In the genomic region with DNA sequence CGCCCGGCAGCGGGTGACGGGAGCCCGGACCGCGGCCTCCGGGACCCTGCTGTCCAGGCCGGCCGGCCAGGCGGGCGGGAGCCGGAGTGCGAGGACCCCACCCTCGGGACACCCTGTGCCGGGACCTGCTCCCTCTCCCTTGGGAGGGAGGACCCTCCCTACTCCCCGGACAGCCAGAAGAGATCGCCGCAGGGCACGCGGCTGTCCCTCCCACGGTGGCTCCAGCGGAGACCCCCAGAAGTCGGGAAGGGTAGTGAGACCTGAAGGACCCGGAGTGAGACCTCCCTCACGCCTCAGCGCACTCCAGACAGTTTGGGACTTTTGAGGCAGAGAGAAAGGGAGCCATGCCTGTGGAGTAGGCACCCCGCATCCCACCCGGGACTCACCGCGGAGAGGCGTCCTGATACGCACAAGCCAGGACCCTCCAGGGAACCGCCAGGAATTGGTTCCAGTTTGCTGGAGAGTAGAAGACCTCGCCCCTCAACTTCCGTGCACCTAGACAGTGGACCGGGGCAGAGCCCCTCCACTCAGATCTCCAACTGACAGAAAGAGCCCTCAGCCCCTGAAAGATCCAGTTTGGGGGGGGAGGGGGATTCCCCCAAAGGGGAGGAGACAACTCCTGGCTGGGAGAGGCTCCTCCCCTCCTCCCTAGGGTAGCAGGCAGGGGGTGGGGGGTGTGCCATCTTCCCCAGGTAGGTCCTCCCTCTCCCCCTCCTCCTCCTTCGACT, we compare ENCODE assay signal across 8 mouse cellular contexts. TPM values are rescaled to one million over a fixed set of nuclear protein-coding genes. Genes with fewer than 3 reads are reported as not detected.
DNase-seq lines count a peak whose midpoint lies in the region; ATAC-seq and TF ChIP-seq lines count a peak whose summit lies in the region.

No protein-coding gene starts in this region.

- H3K4me3 ChIP-seq in MEL (ENCODE audit: control insufficient read depth in 1 of 2, insufficient read depth in 1 of 2, low read depth in 2 of 2, low read length in 2 of 2), result peak overlapping the region; percentile 98 to 99
- peak overlapping the region; percentile 88 for H3K4me3 ChIP-seq in lung, postnatal 0 days (ENCODE audit: low read depth, low read length)

- H3K79me2 ChIP-seq in MEL (ENCODE audit: control insufficient read depth, insufficient read depth, low read length, poor library complexity), result peaks cover 13% of the 10 kb centered on the region

- H3K36me3 ChIP-seq in MEL (ENCODE audit: control insufficient read depth in 1 of 2, insufficient read depth in 2 of 2, low read length in 2 of 2), result peaks cover 0 to 27% of the 10 kb centered on the region in 2 experiments; a peak in 2 of 4 replicates
- H3K36me3 ChIP-seq in lung, postnatal 0 days (ENCODE audit: insufficient read depth, low read length), result no peaks in the 10 kb centered on the region

- WGBS in lung, postnatal 0 days, result under 1% methylated on average over 22 of the region's 38 CpGs

- TF ChIP-seq RAD21 in MEL (IDR thresholded peaks at IDR 0.05; ENCODE audit: low read depth, low read length), result no peak

- H3K4me1 ChIP-seq in MEL (ENCODE audit: control insufficient read depth in 1 of 2, insufficient read depth in 2 of 2, low read length in 2 of 2), result peaks cover 18 to 33% of the 10 kb centered on the region in 2 experiments
- peaks cover 23% of the 10 kb centered on the region for H3K4me1 ChIP-seq in lung, postnatal 0 days (ENCODE audit: insufficient read depth, low read depth, low read length)

- no peak; a peak in 1 of 4 replicates for TF ChIP-seq POLR2A in MEL (IDR thresholded peaks at IDR 0.05; ENCODE audit: control insufficient read depth in 1 of 2, insufficient read depth in 1 of 2, low read depth in 1 of 2, low read length in 2 of 2, poor library complexity in 1 of 2)

- no peaks in the 10 kb centered on the region for H3K27me3 ChIP-seq in MEL (ENCODE audit: control insufficient read depth in 1 of 2, insufficient read depth in 2 of 2, low read length in 2 of 2)
- H3K27me3 ChIP-seq in lung, postnatal 0 days (replicated peaks; ENCODE audit: insufficient read depth, low read length), result no peaks in the 10 kb centered on the region

- peak overlapping the region; percentile 92 for H3K4me2 ChIP-seq in lung, postnatal 0 days (replicated peaks; ENCODE audit: low read depth, low read length)

- H3K9ac ChIP-seq in MEL (ENCODE audit: control insufficient read depth, low read depth, low read length, poor library complexity, severe bottlenecking), result peak overlapping the region; percentile 97
- peak overlapping the region; percentile 95 for H3K9ac ChIP-seq in lung, postnatal 0 days (replicated peaks; ENCODE audit: low read depth)

- TF ChIP-seq EP300 in MEL (IDR thresholded peaks at IDR 0.05; ENCODE audit: low read depth in 1 of 2, low read length in 2 of 2), result no peak
- TF ChIP-seq EP300 in lung, postnatal 0 days (IDR thresholded peaks at IDR 0.05), result no peak

- peak; percentile 50 for DNase-seq in 3T3-L1 (ENCODE audit: low read depth, low spot score)
- peak; percentile 44 for DNase-seq in MEL (ENCODE audit: low read depth, low spot score)
- DNase-seq in heart, adult 9 months (ENCODE audit: low spot score in 2 of 2), result peak; percentile 31 to 40
- DNase-seq in kidney, adult 9 months, result peak; percentile 38
- DNase-seq in lung, postnatal 0 days (ENCODE audit: low spot score), result peak; percentile 19
- peak; percentile 62 for DNase-seq in retina, postnatal 1 day

- no peak for TF ChIP-seq CTCF in MEL (IDR thresholded peaks at IDR 0.05 in 2 of 3, conservative IDR thresholded peaks at IDR 0.05 in 1 of 3; ENCODE audit: control insufficient read depth in 1 of 3, insufficient read depth in 1 of 3, low read depth in 2 of 3, low read length in 3 of 3, poor library complexity in 1 of 3, severe bottlenecking in 1 of 3)
- TF ChIP-seq CTCF in lung, postnatal 0 days (IDR thresholded peaks at IDR 0.05), result no peak

- peak overlapping the region; percentile 3; the same call in 1 of the 2 replicates for H3K27ac ChIP-seq in MEL (ENCODE audit: control insufficient read depth, low read depth, low read length)
- peak overlapping the region; percentile 90 for H3K27ac ChIP-seq in lung, postnatal 0 days (ENCODE audit: low read length)

- no peaks in the 10 kb centered on the region for H3K9me3 ChIP-seq in MEL (replicated peaks; ENCODE audit: insufficient read depth, low read length)
- no peaks in the 10 kb centered on the region for H3K9me3 ChIP-seq in lung, postnatal 0 days (ENCODE audit: low read length)

- ATAC-seq in common myeloid progenitor, adult 5-6 weeks (replicated peaks; ENCODE audit: low read depth, poor library complexity, severe bottlenecking), result peak; percentile 22
- peak; percentile 72 for ATAC-seq in lung, postnatal 0 days
- ATAC-seq in CD4-positive, CD25-positive, alpha-beta regulatory T cell, adult 4 months, result no peak

TF ChIP-seq in MEL, 35 proteins besides CTCF, POLR2A, EP300 and RAD21:
- TF ChIP-seq NELFE (IDR thresholded peaks at IDR 0.05; ENCODE audit: low read depth, low read length), result peak; percentile 34; the same call in 1 of the 2 replicates
- no peak for TF ChIP-seq ZKSCAN1 (IDR thresholded peaks at IDR 0.05; ENCODE audit: low read depth, low read length)
- TF ChIP-seq ZNF384 (IDR thresholded peaks at IDR 0.05; ENCODE audit: low read depth, low read length), result no peak
- no peak for TF ChIP-seq USF1 (IDR thresholded peaks at IDR 0.05; ENCODE audit: low read depth, low read length)
- TF ChIP-seq TCF12 (IDR thresholded peaks at IDR 0.05; ENCODE audit: low read depth, low read length), result 0 out of 2 replicates have a peak, but pooled peaks have one; percentile 10
- peak; percentile 38; the same call in 1 of the 2 replicates for TF ChIP-seq MAX (IDR thresholded peaks at IDR 0.05; ENCODE audit: low read length)

RNA-seq across cellular contexts. Expression of a gene that starts 0.5 kb away (rescaled TPM):
- total RNA-seq in MEL (2012; rRNA removed), result 2.0 and 2.2 TPM in 2 replicates
- 1 to 10 TPM in 1 of 2 experiments, not detected in 1; 8.6 TPM for polyA plus RNA-seq in MEL (2012; ENCODE audit: insufficient read depth in 1 of 2, insufficient read length in 2 of 2, low read depth in 1 of 2, low replicate concordance in 2 of 2, missing spikeins in 1 of 2)
- 6.4 and 6.7 TPM in 2 replicates for total RNA-seq in common myeloid progenitor, adult 5-6 weeks (2017)
- 5.5 and 6.1 TPM in 2 replicates for polyA plus RNA-seq in lung, postnatal 0 days (2015; fragmentation: Nextera tagmentation; extraction: Ambion mirVana)
- polyA plus RNA-seq in CD4-positive, CD25-positive, alpha-beta regulatory T cell, adult 4 months (2017; shearing (Covaris generic)), result 1 to 10 TPM; 8.5 to 9.2 TPM

RNA-seq across cellular contexts. Expression of a gene that starts 18.8 kb away (rescaled TPM):
- 78.4 and 108 TPM in 2 replicates for total RNA-seq in MEL (2012; rRNA removed)
- 10 to 100 TPM in 1 of 2 experiments, not detected in 1; 93.4 TPM for polyA plus RNA-seq in MEL (2012; ENCODE audit: insufficient read depth in 1 of 2, insufficient read length in 2 of 2, low read depth in 1 of 2, low replicate concordance in 2 of 2, missing spikeins in 1 of 2)
- total RNA-seq in common myeloid progenitor, adult 5-6 weeks (2017), result 21.6 and 24.4 TPM in 2 replicates
- 3.8 and 5.0 TPM in 2 replicates for polyA plus RNA-seq in lung, postnatal 0 days (2015; fragmentation: Nextera tagmentation; extraction: Ambion mirVana)
- polyA plus RNA-seq in CD4-positive, CD25-positive, alpha-beta regulatory T cell, adult 4 months (2017; shearing (Covaris generic)), result 100 to 1,000 TPM; 103 to 138 TPM

RNA-seq across cellular contexts. Expression of a gene that starts 35.7 kb away (rescaled TPM):
- 0.42 and 0.69 TPM in 2 replicates for total RNA-seq in MEL (2012; rRNA removed)
- under 1 TPM in 1 of 2 experiments, not detected in 1; 0.33 TPM for polyA plus RNA-seq in MEL (2012; ENCODE audit: insufficient read depth in 1 of 2, insufficient read length in 2 of 2, low read depth in 1 of 2, low replicate concordance in 2 of 2, missing spikeins in 1 of 2)
- total RNA-seq in common myeloid progenitor, adult 5-6 weeks (2017), result not detected in 2 replicates
- 3.4 and 3.6 TPM in 2 replicates for polyA plus RNA-seq in lung, postnatal 0 days (2015; fragmentation: Nextera tagmentation; extraction: Ambion mirVana)
- under 1 TPM; 0.18 to 0.27 TPM for polyA plus RNA-seq in CD4-positive, CD25-positive, alpha-beta regulatory T cell, adult 4 months (2017; shearing (Covaris generic))

RNA-seq across cellular contexts. Expression of a gene that starts 54.0 kb away (rescaled TPM):
- total RNA-seq in MEL (2012; rRNA removed), result 11.7 and 11.9 TPM in 2 replicates
- polyA plus RNA-seq in MEL (2012; ENCODE audit: insufficient read depth in 1 of 2, insufficient read length in 2 of 2, low read depth in 1 of 2, low replicate concordance in 2 of 2, missing spikeins in 1 of 2), result 10 to 100 TPM in 1 of 2 experiments, not detected in 1; 19.1 TPM
- total RNA-seq in common myeloid progenitor, adult 5-6 weeks (2017), result 10.1 and 13.3 TPM in 2 replicates
- polyA plus RNA-seq in lung, postnatal 0 days (2015; fragmentation: Nextera tagmentation; extraction: Ambion mirVana), result 30.3 and 31.2 TPM in 2 replicates
- 10 to 100 TPM; 63.7 to 80.3 TPM for polyA plus RNA-seq in CD4-positive, CD25-positive, alpha-beta regulatory T cell, adult 4 months (2017; shearing (Covaris generic))

Comparison
In these comparisons a context has a peak if more than half of its experiments do, and no peak if none do; other contexts are left out.
1. RNA of a gene that starts 18.8 kb away (polyA plus RNA-seq): 93.4 TPM in MEL and 103 to 138 TPM in CD4-positive, CD25-positive, alpha-beta regulatory T cell, adult 4 months; 3.8 to 5.0 TPM in lung, postnatal 0 days; every median in the first group is over 10 times any median in the second.
2. Peak in every context shown above with its lines, with median percentiles within 50 percentile points of each other: DNase-seq.